Mouse (Mus musculus): ENCODE measurements around the gene Usp43. TPM values are rescaled to one million over a fixed set of nuclear protein-coding genes. Genes with fewer than 3 reads are reported as not detected.

Gene Usp43
- polyA plus RNA-seq (2015; fragmentation: Nextera tagmentation; extraction: Ambion mirVana): 0.88 and 1.2 TPM in 2 replicates

DNA sequence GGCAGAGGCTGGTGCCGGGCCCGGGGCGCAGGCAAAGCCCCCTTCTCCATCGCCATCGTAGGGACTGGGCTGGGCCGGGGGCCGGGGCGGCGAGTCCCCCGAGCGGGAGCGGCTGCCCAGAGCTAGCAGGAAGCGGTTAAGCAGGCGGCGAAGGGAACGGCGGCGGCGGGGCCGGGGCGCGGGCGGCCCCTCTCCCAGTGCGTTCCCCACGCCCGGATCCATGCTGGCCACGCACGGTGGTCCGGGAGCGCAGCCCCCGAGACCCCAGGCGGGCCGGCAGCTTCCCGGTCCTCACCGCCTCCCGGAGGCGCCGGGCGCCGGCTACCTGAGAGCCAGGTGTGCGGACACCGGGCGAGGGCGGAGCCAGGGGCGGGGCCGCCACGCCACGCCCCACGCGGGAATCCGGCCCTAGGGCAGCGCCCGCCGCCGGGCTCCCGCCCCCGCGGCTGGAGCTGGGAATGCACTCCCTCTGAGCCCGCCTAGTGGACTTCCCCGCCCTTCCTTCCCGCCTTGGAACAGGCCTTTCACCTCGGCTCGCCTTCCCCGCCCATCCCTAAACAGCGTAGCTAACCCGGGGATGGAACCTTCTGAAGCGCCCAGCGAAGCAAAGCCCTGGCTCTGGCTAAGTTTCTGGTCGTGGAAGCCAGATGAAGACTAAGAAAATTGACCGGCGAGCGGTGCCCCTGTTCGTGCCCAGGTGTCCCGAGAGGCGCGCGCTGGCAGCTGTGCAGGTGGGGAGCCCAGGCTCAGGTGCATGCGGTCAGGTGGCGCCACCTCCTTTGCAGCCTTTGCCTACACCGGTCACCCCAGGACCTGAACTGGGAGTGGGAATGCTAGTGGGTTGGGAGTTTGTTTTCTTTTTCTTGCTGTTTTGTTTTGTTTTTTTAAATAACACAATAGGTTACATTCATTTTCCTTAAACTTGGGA is at the start of gene Usp43:
Gene Usp43 (minus strand): TSS at position 327 of the 928 bp plus-strand sequence.
- ATAC-seq (replicated peaks; ENCODE audit: extremely low read depth, insufficient read depth, low FRiP score): peak; percentile 76
- H3K27me3 ChIP-seq (ENCODE audit: control insufficient read depth, insufficient read depth, low read length): peaks cover 8% of the 10 kb centered on the region
- under 1% methylated on average over 64 of the region's 80 CpGs for WGBS
- peak within 1 kb of the TSS; percentile 72 for H3K27ac ChIP-seq (ENCODE audit: low read length)
- H3K9me3 ChIP-seq (replicated peaks; ENCODE audit: control insufficient read depth, low read length): no peaks in the 10 kb centered on the region
- peak within 1 kb of the TSS; percentile 100 for H3K4me2 ChIP-seq (ENCODE audit: low read depth, low read length)
- H3K4me3 ChIP-seq (ENCODE audit: low read length): peak within 1 kb of the TSS; percentile 82
- H3K36me3 ChIP-seq (ENCODE audit: control insufficient read depth, insufficient read depth): no peaks in the 10 kb centered on the region
- H3K4me1 ChIP-seq (ENCODE audit: control insufficient read depth, insufficient read depth, low read length): peaks cover 7% of the 10 kb centered on the region
- peak within 1 kb of the TSS; percentile 81 for H3K9ac ChIP-seq (ENCODE audit: low read length)

DNA sequence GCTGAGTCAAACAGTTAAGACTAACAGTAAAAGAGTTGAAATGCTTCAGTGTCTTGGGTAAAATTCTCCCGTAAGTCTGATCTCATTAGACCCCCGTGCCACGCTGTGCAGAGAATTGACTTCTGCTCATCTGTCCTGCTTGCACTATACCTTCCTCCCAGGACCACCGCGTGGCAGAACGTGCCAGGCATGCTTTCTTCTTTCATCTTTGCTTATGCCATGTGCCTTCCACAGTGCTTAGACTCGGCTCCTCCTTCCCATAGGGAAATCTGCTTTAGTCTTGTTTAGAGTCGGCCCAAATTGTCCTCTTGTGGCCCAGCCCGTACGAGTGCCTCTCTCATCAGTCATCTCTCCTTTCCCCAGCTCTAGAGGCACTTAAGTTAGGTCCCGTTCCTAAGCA is 45.9 kb upstream of the Usp43 start:
- Histone ChIP-seq H3K4me3 (ENCODE audit: low read length) (no peak overlapping the region), H3K27ac (ENCODE audit: low read length) (no peak overlapping the region), H3K4me2 (ENCODE audit: low read depth, low read length) (no peak overlapping the region), H3K4me1 (ENCODE audit: control insufficient read depth, insufficient read depth, low read length) (peaks cover 23% of the 10 kb centered on the region), H3K9ac (ENCODE audit: low read length) (no peak overlapping the region), H3K36me3 (ENCODE audit: control insufficient read depth, insufficient read depth) (peaks cover 9% of the 10 kb centered on the region), H3K27me3 (ENCODE audit: control insufficient read depth, insufficient read depth, low read length) (no peaks in the 10 kb centered on the region), H3K9me3 (replicated peaks; ENCODE audit: control insufficient read depth, low read length) (no peaks in the 10 kb centered on the region)
- WGBS: 64% methylated on average over 11 of the region's 11 CpGs
- no peak for ATAC-seq (replicated peaks; ENCODE audit: extremely low read depth, insufficient read depth, low FRiP score)

- Histone ChIP-seq H3K4me2 (ENCODE audit: low read depth, low read length) (peak within 1 kb of the TSS; percentile 92), H3K27ac (ENCODE audit: low read length) (peak within 1 kb of the TSS; percentile 19), H3K4me1 (ENCODE audit: control insufficient read depth, insufficient read depth, low read length) (peaks cover 17% of the 10 kb centered on the region), H3K36me3 (ENCODE audit: control insufficient read depth, insufficient read depth) (peaks cover 9% of the 10 kb centered on the region), H3K27me3 (ENCODE audit: control insufficient read depth, insufficient read depth, low read length) (no peaks in the 10 kb centered on the region), H3K9me3 (replicated peaks; ENCODE audit: control insufficient read depth, low read length) (no peaks in the 10 kb centered on the region), H3K9ac (ENCODE audit: low read length) (peak within 1 kb of the TSS; percentile 83), H3K4me3 (ENCODE audit: low read length) (peak within 1 kb of the TSS; percentile 76)
- WGBS: under 1% methylated on average over 28 of the region's 28 CpGs
- peak; percentile 82 for ATAC-seq (replicated peaks; ENCODE audit: extremely low read depth, insufficient read depth, low FRiP score)
Observed at GRCm38 (mm10) chr11:67965905-67966878, 44.2 kb upstream of the Usp43 start, which contains the start of gene Stx8. Gene Stx8, plus strand, starts transcription at chr11:67966193.

GRCm38 (mm10) chr11:67965242-67965883 is 43.4 kb upstream of the Usp43 start, which contains the start of gene Cfap52:
Gene Cfap52, minus strand, starts transcription at chr11:67965651.
- Histone ChIP-seq H3K27me3 (ENCODE audit: control insufficient read depth, insufficient read depth, low read length) (no peaks in the 10 kb centered on the region), H3K4me1 (ENCODE audit: control insufficient read depth, insufficient read depth, low read length) (peaks cover 17% of the 10 kb centered on the region), H3K9me3 (replicated peaks; ENCODE audit: control insufficient read depth, low read length) (no peaks in the 10 kb centered on the region), H3K36me3 (ENCODE audit: control insufficient read depth, insufficient read depth) (peaks cover 6% of the 10 kb centered on the region), H3K4me3 (ENCODE audit: low read length) (peak within 1 kb of the TSS; percentile 76), H3K4me2 (ENCODE audit: low read depth, low read length) (peak within 1 kb of the TSS; percentile 92), H3K9ac (ENCODE audit: low read length) (peak within 1 kb of the TSS; percentile 83), H3K27ac (ENCODE audit: low read length) (peak within 1 kb of the TSS; percentile 19)
- ATAC-seq (replicated peaks; ENCODE audit: extremely low read depth, insufficient read depth, low FRiP score): 0 out of 2 replicates have a peak, but pooled peaks have one; percentile 46
- 5% methylated on average over 15 of the region's 15 CpGs for WGBS

DNA sequence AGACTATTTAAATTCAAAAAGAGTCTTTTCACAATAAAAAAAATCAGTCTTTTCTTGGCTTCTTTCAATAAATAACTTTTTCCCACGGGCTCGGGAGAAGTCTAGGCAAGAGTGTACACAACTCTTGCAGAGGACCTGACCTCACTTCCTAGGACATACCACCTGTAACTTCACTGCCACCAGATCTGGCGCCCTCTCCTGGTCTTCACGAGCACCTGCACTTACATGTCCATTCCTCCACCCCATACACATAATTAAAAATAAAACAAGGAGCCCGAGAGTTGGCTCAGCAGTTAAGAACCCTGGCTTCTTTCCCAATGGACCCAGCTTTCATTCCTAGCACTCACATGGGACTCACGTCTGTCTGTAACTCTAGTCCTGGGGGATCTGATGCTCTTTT is 42.2 kb upstream of the Usp43 start:
- Histone ChIP-seq H3K9me3 (replicated peaks; ENCODE audit: control insufficient read depth, low read length) (no peaks in the 10 kb centered on the region), H3K27ac (ENCODE audit: low read length) (no peak overlapping the region), H3K4me2 (ENCODE audit: low read depth, low read length) (no peak overlapping the region), H3K4me1 (ENCODE audit: control insufficient read depth, insufficient read depth, low read length) (peaks cover 17% of the 10 kb centered on the region), H3K9ac (ENCODE audit: low read length) (no peak overlapping the region), H3K4me3 (ENCODE audit: low read length) (no peak overlapping the region), H3K27me3 (ENCODE audit: control insufficient read depth, insufficient read depth, low read length) (no peaks in the 10 kb centered on the region), H3K36me3 (ENCODE audit: control insufficient read depth, insufficient read depth) (no peaks in the 10 kb centered on the region)
- no peak for ATAC-seq (replicated peaks; ENCODE audit: extremely low read depth, insufficient read depth, low FRiP score)
- WGBS: 61% methylated on average over 6 of the region's 6 CpGs

DNA sequence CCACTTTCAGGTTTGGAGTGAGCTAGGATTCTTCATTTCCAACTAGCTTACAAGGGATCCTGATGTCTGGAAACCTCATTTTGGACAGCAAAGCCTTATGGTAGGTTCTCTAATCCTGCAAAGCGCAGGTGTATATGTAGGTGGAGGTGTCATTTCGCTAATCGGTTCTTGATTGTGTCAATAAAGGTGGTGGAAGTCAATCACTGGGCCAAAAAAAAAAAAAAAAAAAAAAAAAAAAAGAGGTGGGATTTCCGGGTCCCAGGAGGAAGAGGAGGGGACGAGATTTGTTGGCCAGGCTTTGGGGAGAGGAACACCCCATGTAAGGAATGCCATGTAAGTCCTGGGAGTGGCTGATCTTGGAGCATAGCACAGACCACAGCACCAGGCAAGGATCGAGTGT is 32.5 kb upstream of the Usp43 start:
- H3K4me2 ChIP-seq (ENCODE audit: low read depth, low read length): no peak overlapping the region
- H3K9me3 ChIP-seq (replicated peaks; ENCODE audit: control insufficient read depth, low read length): no peaks in the 10 kb centered on the region
- no peak overlapping the region for H3K27ac ChIP-seq (ENCODE audit: low read length)
- ATAC-seq (replicated peaks; ENCODE audit: extremely low read depth, insufficient read depth, low FRiP score): no peak
- WGBS: 79% methylated on average over 6 of the region's 6 CpGs
- no peak overlapping the region for H3K4me3 ChIP-seq (ENCODE audit: low read length)
- H3K36me3 ChIP-seq (ENCODE audit: control insufficient read depth, insufficient read depth): no peaks in the 10 kb centered on the region
- no peaks in the 10 kb centered on the region for H3K27me3 ChIP-seq (ENCODE audit: control insufficient read depth, insufficient read depth, low read length)
- no peaks in the 10 kb centered on the region for H3K4me1 ChIP-seq (ENCODE audit: control insufficient read depth, insufficient read depth, low read length)
- H3K9ac ChIP-seq (ENCODE audit: low read length): no peak overlapping the region

GRCm38 (mm10) chr11:67953604-67954003 is 31.7 kb upstream of the Usp43 start:
- no peaks in the 10 kb centered on the region for H3K36me3 ChIP-seq (ENCODE audit: control insufficient read depth, insufficient read depth)
- WGBS: 83% methylated on average over 5 of the region's 5 CpGs
- H3K4me1 ChIP-seq (ENCODE audit: control insufficient read depth, insufficient read depth, low read length): 0 out of 2 replicates have a peak, but pooled peaks cover 1% of the 10 kb centered on the region
- no peak overlapping the region for H3K27ac ChIP-seq (ENCODE audit: low read length)
- no peak overlapping the region for H3K4me3 ChIP-seq (ENCODE audit: low read length)
- no peaks in the 10 kb centered on the region for H3K27me3 ChIP-seq (ENCODE audit: control insufficient read depth, insufficient read depth, low read length)
- ATAC-seq (replicated peaks; ENCODE audit: extremely low read depth, insufficient read depth, low FRiP score): no peak
- no peak overlapping the region for H3K4me2 ChIP-seq (ENCODE audit: low read depth, low read length)
- H3K9ac ChIP-seq (ENCODE audit: low read length): no peak overlapping the region
- no peaks in the 10 kb centered on the region for H3K9me3 ChIP-seq (replicated peaks; ENCODE audit: control insufficient read depth, low read length)

- H3K4me2 ChIP-seq (ENCODE audit: low read depth, low read length): no peak overlapping the region
- WGBS: 75% methylated on average over 9 of the region's 9 CpGs
- no peaks in the 10 kb centered on the region for H3K9me3 ChIP-seq (replicated peaks; ENCODE audit: control insufficient read depth, low read length)
Observed at GRCm38 (mm10) chr11:67949475-67949874, 27.5 kb upstream of the Usp43 start.

More at GRCm38 (mm10) chr11:67949475-67949874, 27.5 kb upstream of the Usp43 start:
- Histone ChIP-seq H3K27me3 (ENCODE audit: control insufficient read depth, insufficient read depth, low read length) (no peaks in the 10 kb centered on the region), H3K4me1 (ENCODE audit: control insufficient read depth, insufficient read depth, low read length) (peaks cover 6% of the 10 kb centered on the region; the same call in 1 of the 2 replicates), H3K9ac (ENCODE audit: low read length) (no peak overlapping the region), H3K4me3 (ENCODE audit: low read length) (no peak overlapping the region), H3K36me3 (ENCODE audit: control insufficient read depth, insufficient read depth) (no peaks in the 10 kb centered on the region), H3K27ac (ENCODE audit: low read length) (no peak overlapping the region)
- ATAC-seq (replicated peaks; ENCODE audit: extremely low read depth, insufficient read depth, low FRiP score): no peak
